Mouse (Mus musculus) B cell, adult 2 months (primary cell): Measurements from ENCODE around the gene Syt9.

Experiments
- DNase-seq, 2 experiments: peaks; one replicate each; pipeline ENCODE4 v3.0.0; 2022

Syt9 gene

DNA sequence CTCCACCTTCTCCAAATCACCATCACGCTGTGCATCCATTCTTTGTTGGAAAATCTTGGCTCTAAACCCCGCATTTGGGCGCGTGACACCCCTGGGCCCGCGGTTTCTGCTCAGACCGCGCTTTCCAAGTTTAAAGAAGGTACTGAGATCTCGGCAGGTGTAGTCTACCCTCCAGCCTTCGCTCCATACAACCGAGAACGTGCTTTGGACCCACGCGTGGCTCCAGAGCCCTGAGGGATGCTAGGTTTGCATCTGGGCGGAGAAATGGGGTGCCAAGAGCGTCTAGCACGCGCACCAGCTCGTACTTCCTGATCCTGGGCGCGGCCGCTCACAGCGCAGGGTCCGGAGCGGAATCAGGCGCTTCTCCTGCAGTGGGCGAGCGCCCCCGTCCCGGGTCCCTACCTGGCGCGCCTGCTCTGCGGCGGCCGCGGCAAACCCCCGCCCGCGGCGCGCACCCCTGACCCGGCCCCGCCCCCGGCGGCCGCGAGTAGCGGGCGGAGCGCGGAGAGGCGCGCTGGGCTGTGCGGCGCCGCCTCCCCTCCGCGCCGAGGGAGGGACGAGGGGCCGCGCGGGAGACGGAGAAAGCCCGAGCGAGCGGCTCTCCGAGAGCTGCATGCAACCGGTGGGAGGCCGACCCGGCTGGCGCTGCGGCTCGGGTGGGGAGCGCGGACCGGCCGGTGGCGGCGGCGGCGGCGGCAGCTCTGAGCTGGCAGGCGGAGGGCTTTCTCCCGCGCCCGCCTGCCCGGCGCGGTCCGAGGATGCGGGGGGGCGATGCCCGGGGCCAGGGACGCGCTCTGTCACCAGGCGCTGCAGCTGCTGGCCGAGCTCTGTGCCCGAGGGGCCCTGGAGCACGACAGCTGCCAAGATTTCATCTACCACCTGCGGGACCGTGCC lies at the start of gene Syt9:
Syt9 (plus strand) TSS at position 497 of the 894 bp plus-strand sequence.
- no peak for DNase-seq

- no peak for DNase-seq
These were observed 31.5 kb upstream of the Syt9 start for GRCm38 (mm10) chr7:107339013-107339412.

DNA sequence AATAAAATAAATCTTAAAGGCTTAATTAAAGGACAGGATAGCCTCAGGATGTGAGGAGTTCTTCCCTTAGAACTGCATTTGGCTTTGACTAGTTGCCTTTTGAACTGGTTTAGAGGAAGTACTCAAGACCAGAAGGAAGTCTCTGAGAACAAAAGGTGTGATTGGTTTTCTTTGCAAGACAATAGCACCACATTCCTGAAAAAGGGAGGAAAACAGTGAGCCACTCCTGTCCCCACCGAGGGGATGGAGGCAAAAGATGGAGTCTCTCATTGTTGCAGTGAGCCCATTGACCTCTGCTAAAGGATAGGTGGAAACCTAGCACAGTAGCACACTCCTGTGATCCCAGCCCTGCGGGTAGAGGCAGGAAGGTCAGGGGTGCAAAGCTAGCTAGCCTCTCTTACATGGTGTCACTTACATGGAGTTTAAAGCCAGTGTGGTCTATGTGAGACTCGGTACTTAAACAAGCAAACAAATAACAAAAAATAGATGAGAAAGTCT lies 30.9 kb upstream of the Syt9 start:
- DNase-seq = no peak

DNA sequence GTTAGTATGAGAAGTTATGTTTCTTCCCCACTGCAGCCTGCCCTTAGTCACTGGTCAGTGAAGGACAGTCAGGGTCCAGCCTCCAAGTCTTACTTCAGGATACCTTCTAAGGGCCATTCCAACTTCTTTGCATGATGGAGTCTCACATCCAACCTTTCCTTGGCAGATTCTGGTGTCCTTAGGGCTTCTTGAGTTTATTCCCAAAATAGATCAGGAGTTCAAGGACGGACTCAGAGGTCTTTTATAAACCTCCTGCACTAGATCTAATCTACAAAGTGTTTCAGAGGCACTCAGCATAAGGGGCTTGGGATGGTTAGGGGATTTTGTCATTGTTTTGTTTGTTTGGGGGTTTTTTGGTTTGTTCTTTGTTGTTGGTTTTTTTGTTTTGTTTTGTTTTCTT lies 30.3 kb upstream of the Syt9 start:
- DNase-seq = no peak

DNA sequence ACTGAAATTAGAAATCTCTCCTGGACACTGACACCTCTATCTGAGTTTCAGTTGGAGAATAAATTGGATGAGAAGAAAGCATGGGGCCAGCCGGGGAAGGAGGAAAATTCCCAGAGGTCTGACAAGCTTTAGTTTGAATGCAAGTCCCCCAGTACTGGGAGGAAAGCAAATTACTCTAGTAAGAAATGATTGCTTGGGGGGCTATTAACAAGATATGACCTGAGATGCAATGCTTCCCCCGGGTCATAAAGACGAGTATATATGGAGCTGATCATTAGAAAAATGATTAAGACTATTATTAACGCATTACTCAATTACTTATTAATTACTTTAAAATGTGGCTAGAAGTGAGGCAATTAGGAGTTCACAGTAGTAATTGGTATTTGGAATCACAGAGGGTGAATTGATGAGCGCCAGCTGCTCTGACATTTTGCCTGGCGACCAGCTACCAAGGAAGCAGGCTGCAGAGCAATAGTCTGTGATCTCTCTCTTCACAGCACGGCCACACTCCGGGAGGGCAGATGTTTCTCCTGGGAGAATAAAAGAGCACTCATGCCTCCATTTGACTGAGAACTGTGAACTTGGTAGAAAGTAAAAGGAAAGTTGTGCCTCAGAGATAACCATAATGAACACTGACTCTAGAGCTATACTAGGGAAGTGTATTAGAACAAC lies 28.9 kb upstream of the Syt9 start:
- DNase-seq = no peak

DNA sequence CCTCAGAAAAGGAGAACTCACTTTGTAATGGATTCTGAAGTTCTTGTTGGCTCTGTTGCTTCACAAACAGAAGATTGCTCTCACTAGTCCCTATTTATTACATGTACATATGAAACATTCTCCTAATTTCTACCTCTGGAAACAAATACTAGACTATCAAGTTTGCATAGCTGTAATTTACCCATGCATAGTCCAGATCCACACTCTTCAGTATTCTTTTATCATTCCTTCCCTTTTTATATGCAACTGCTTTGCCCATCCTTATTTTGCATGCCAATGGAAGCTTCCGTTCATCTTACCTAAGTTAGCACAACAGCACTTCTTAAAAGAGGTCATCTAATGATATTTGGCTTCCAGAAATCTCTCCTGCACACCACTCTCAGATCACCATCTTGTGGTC lies 21.3 kb upstream of the Syt9 start:
- no peak for DNase-seq

GRCm38 (mm10) chr7:107362153-107362552 lies 8.4 kb upstream of the Syt9 start:
- DNase-seq = no peak

DNA sequence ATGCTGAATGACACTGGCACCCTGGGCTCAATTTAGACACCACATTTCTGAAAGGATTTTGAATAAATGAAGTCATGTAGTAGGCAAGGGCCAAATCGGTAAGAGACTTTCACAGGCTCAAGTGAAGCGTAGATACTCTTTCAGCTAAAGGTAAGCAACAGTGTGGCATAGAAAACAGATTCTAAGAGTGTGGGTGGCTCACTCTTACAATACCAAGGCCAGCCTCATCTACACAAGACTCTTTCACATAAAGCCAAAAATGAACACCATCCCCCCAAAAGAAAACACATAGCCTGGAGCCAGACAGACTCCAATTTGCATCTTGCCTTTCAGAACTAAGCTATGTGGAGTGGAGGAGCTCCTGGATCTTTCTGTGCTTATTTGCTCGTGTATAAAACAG lies 7.9 kb upstream of the Syt9 start:
- DNase-seq = no peak

- DNase-seq = no peak
These were observed 795 bp downstream of the Syt9 start for GRCm38 (mm10) chr7:107371126-107371920.

DNA sequence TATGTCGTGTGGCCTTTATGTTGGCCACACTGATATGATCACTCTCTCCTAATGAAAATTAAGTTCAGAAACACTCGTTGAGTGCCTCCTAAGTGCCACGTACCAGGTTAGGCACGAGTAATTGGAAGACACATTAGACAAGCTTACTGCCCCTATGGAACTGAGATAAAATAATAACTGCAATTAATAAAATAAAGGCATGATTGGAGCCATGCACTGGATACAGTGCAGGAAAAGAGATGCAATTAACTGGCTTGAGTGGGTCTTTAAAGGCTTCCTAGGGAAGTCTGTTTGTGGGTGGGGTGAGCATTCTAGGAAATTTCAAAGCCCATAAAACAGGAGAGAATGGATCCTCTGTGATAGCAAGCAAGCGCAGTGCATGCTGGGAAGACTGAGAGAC lies 10.0 kb downstream of the Syt9 start:
- no peak for DNase-seq

- DNase-seq = no peak
These were observed 19.1 kb downstream of the Syt9 start for GRCm38 (mm10) chr7:107389604-107390003.

GRCm38 (mm10) chr7:107392749-107393148 lies 22.2 kb downstream of the Syt9 start:
- no peak for DNase-seq

DNA sequence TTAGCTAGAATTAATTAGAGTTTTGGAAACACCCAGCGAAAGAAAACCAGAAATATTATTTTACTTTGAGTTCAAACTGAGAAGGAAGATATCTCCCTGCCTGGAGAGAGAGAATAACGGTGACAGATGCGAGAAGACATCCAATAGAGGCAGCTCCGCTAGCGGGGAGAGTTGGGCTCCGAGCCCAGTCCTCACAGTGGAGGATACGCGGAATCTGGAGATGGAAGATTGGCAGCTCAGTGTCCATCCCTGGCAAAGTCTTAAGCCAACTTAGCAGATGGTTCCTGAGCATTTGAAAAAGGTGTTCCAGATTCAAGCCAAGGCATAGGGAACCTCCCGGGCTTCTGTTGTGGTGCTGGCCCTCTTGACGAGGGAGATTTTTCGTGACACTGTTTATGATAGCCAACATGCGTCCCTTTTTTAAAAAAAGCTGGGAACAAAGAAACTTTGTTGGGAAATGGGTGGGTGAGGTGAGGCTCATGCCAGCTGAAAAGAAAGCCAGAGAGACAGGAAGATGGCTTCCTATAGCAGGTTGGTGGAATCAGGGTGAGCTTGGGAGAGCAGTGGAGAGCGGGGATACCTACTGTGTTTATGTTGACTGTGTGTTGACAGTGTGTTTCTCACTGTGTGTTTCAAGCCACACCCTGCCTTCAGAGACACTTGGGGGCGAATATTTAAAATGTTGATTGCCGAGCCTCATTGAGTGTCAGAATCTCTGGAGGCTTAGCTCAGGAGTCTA lies 29.7 kb downstream of the Syt9 start:
- DNase-seq = no peak

GRCm38 (mm10) chr7:107403261-107403660 lies 32.7 kb downstream of the Syt9 start:
- DNase-seq = no peak

GRCm38 (mm10) chr7:107414928-107415327 lies 44.4 kb downstream of the Syt9 start:
- no peak for DNase-seq

DNA sequence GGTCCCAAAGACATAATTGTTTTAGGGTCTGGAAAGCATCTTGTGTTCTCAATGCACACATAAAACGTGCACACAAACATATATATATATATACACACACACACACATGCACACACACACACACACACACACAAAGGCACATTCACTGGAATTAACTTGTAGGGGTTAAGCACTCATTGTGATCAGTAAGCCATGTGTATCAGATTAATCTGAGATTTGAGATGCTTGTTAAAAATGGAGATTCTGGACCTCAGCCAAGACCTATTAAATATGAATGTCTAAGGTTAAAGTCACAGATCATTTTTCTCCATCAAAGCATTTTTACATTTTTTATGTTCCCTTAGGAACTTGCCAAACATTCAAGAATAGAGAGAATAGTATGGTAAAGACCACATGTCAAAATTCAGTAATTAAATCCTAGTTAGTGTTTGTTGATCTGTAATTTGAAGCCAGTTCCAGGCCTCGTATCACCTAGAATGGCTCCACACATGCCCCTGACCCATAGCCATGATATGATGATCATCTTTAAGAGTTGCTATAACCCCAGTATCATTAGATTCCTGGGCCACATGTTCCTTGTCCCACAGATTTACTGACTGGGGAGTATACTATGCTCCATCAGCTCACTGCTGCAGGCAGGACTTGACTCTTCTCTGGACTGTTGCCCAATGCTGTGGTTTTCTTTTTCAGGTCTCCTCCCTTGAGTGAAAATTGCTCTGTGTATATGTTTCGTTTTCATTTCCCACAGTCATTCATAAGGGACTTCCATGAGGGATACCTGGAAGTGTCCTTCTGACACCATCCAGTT lies 46.7 kb downstream of the Syt9 start:
- DNase-seq = no peak

DNA sequence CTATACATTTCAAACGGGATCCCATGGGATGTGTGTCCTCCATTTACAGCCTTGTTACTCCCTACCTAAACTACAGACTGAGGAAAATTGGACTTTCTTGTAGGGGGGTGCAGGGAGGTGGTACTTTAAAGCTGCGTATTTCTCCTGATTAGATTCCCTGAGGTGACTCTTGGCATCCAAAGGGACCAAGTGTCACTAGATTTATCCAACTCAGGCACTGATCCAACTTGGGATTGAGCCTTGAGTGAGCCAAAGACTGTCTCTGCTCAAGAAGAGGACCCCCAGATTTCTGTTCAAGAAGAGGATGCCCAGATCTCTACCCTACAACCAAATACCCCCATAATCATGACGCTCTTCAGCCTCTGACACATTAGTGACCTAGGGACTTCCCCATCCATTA lies 66.9 kb downstream of the Syt9 start:
- DNase-seq = no peak

- DNase-seq = no peak
These were observed 74.1 kb downstream of the Syt9 start for GRCm38 (mm10) chr7:107444579-107444978.

DNA sequence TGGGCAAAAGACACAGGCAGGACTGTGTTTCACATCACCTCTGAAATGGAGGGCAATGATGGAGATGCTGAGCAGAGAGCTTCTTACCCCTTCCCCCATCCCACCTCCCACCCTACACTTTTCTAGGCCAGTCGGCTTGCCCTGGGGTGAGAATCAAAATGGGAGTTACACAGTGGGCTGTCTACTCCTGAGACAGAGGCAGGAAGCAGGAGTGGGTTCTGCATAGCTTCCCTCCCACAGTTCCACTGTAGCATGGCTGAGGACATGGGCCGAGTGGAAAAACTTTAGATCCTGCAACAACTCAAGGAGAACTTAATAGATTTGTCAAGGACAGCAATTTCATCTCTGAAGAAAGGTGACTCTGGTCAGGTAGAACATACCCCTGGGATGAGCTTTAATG lies 84.1 kb downstream of the Syt9 start:
- DNase-seq = no peak

GRCm38 (mm10) chr7:107455118-107455521 lies 84.6 kb downstream of the Syt9 start:
- DNase-seq = no peak

DNA sequence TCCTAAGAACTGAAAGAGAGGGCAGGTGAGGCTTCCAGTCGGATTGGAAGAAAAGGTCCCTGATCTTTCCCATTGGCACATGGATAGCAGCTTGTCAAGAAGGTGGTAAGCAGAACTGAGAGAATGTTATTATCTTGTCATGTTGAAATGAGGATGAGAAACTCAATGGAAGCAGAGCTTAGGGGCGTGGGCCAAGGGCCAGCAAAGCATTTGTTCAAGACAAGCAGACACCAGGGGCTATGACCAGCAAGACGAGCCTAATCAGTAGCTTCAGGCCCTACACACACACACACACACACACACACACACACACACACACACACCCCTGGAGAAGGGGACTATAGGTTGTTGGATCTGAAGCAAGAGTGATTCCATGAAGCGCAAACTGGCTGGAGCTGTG lies 90.6 kb downstream of the Syt9 start:
- DNase-seq = no peak
